Mouse (Mus musculus) brain, embryonic 14.5 days (tissue): ENCODE measurements at regions not wholly inside any gene's neighbourhood (a gene's known extent, or its start where the extent isn't known, plus 50 kb on each side); places are given as distances from the start of the nearest gene placed in this dataset.

Source experiments
- CTCF ChIP-seq: fragments of 200-500 bp; IDR thresholded peaks from 2 replicates; pipeline ENCODE4 v1.5.1; 2012; ENCODE audit warnings: inconsistent platforms, mild to moderate bottlenecking, moderate library complexity, borderline replicate concordance; ENCODE audit not compliant: insufficient read depth, insufficient read length; ENCODE audit errors: extremely low read depth
- POLR2A ChIP-seq: fragments of 200-500 bp; IDR thresholded peaks from 2 replicates; pipeline ENCODE4 v1.6.1; 2012; ENCODE audit warnings: mild to moderate bottlenecking, inconsistent platforms, borderline replicate concordance; ENCODE audit not compliant: poor library complexity, insufficient read depth, insufficient read length, severe bottlenecking; ENCODE audit errors: extremely low read depth

DNA sequence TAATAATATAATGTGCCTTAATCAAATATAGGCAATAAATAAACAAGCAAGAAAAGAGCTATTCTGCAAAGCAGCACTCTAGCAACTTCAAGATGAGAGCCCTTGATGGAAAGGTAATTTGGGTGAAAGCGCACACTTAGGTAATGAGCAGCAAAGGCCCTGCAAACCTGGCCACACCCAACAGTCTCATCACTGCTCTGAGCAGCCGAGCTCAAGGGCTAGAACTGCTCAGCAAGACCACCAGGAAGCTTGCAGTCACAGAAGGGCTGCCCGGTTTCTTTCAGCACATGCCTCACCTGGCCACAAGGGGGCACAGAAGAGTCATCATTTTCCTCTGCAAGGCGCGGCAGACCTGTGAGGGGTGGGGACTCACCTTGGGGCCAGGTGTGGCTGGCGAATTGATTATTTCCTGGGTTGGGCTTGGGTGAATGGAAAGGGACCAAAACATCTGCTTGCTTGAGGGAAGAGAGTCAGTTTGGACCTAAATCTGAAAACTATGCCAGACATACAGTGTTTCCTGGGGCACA lies 253.4 kb downstream of the Cbln1 start:
- TF ChIP-seq POLR2A: no peak
- TF ChIP-seq CTCF: peak; percentile 73
